Mouse (Mus musculus) T-helper 1 cell (primary cell): ENCODE results near the gene Slc9b2.

Experiments used
- in situ Hi-C: fragments of 300-600 bp; cut with MboI, MseI; formaldehyde crosslinking; loops from one replicate; pipeline ENCODE4 v1.15.1; 2025; ENCODE audit warnings: high pct_unique_total_duplicates

Slc9b2 gene

GRCm38 (mm10) chr3:135307411-135308259, at the start of gene Slc9b2:
Gene Slc9b2, plus strand, starts transcription at chr3:135307700.
- in situ Hi-C loops: no loop called here

- in situ Hi-C loops: no loop called here
Observed at GRCm38 (mm10) chr3:135258919-135259318, 48.6 kb upstream of the Slc9b2 start.

- in situ Hi-C loops: no loop called here
Observed at GRCm38 (mm10) chr3:135260233-135260632, 47.3 kb upstream of the Slc9b2 start.

- in situ Hi-C loops: no loop called here
Observed at GRCm38 (mm10) chr3:135268616-135269015, 38.9 kb upstream of the Slc9b2 start.

GRCm38 (mm10) chr3:135269391-135269990, 38.0 kb upstream of the Slc9b2 start:
- in situ Hi-C loops: no loop called here

- in situ Hi-C loops: no loop called here
Observed at GRCm38 (mm10) chr3:135272627-135273026, 34.9 kb upstream of the Slc9b2 start.

GRCm38 (mm10) chr3:135273047-135273446, 34.5 kb upstream of the Slc9b2 start:
- in situ Hi-C loops: no loop called here

- in situ Hi-C loops: loop anchor here (5.0 kb wide), 1 partner anchor 112 kb away; no protein-coding TSS in a partner anchor
Observed at GRCm38 (mm10) chr3:135280160-135280559, 27.3 kb upstream of the Slc9b2 start.

GRCm38 (mm10) chr3:135280669-135281415, 26.7 kb upstream of the Slc9b2 start, which contains the start of gene Bdh2:
Gene Bdh2, plus strand, starts transcription at chr3:135281221.
- in situ Hi-C loops: loop anchor here (5.0 kb wide), 1 partner anchor 111 kb away; no protein-coding TSS in a partner anchor

GRCm38 (mm10) chr3:135281701-135282100, 25.8 kb upstream of the Slc9b2 start:
- in situ Hi-C loops: loop anchor here (5.0 kb wide), 1 partner anchor 111 kb away; no protein-coding TSS in a partner anchor

- in situ Hi-C loops: no loop called here
Observed at GRCm38 (mm10) chr3:135285256-135285655, 22.2 kb upstream of the Slc9b2 start.

- in situ Hi-C loops: no loop called here
Observed at GRCm38 (mm10) chr3:135285807-135286206, 21.7 kb upstream of the Slc9b2 start.

- in situ Hi-C loops: no loop called here
Observed at GRCm38 (mm10) chr3:135288138-135288750, 19.3 kb upstream of the Slc9b2 start.

- in situ Hi-C loops: no loop called here
Observed at GRCm38 (mm10) chr3:135289148-135289547, 18.4 kb upstream of the Slc9b2 start.

- in situ Hi-C loops: loop anchor here (5.0 kb wide), 1 partner anchor 37 kb away; no protein-coding TSS in a partner anchor
Observed at GRCm38 (mm10) chr3:135290249-135290894, 17.1 kb upstream of the Slc9b2 start.

GRCm38 (mm10) chr3:135293703-135294102, 13.8 kb upstream of the Slc9b2 start:
- in situ Hi-C loops: loop anchor here (5.0 kb wide), 1 partner anchor 34 kb away; no protein-coding TSS in a partner anchor

- in situ Hi-C loops: no loop called here
Observed at GRCm38 (mm10) chr3:135295559-135295958, 11.9 kb upstream of the Slc9b2 start.

- in situ Hi-C loops: no loop called here
Observed at GRCm38 (mm10) chr3:135298560-135298959, 8.9 kb upstream of the Slc9b2 start.

- in situ Hi-C loops: no loop called here
Observed at GRCm38 (mm10) chr3:135300081-135300480, 7.4 kb upstream of the Slc9b2 start.

- in situ Hi-C loops: no loop called here
Observed at GRCm38 (mm10) chr3:135304060-135304459, 3.4 kb upstream of the Slc9b2 start.

GRCm38 (mm10) chr3:135304566-135304965, 2.9 kb upstream of the Slc9b2 start:
- in situ Hi-C loops: no loop called here
